Mouse (Mus musculus): ENCODE measurements around the gene Tuba4a.

The Tuba4a gene

GRCm38 (mm10) chr1:75179334-75180104, 40.1 kb downstream of the Tuba4a start:
- in situ Hi-C loops (cut with MboI; ENCODE audit: unreplicated experiment in 2 of 2): loop anchor here (5.0 kb wide), 1 partner anchor 73 kb away; no protein-coding TSS in a partner anchor

- in situ Hi-C loops (cut with MboI; ENCODE audit: unreplicated experiment in 2 of 2): no loop called here
These were observed 50.9 kb downstream of the Tuba4a start, which contains the start of gene Zfand2b for GRCm38 (mm10) chr1:75168472-75169464. Gene Zfand2b (plus strand): TSS chr1:75168646.

GRCm38 (mm10) chr1:75168093-75168471, 51.6 kb downstream of the Tuba4a start:
- in situ Hi-C loops (cut with MboI; ENCODE audit: unreplicated experiment in 2 of 2): no loop called here
